Mouse (Mus musculus) kidney, adult 8-10 months (tissue): Measurements from ENCODE around the gene Fry.

Source experiments
- DNase-seq, 2 experiments: peaks; one replicate each; pipeline ENCODE4 v3.0.0; 2022

The Fry gene

GRCm38 (mm10) chr5:150345946-150346345 lies 227.5 kb downstream of the Fry start:
- no peak for DNase-seq

- no peak for DNase-seq
Observed at GRCm38 (mm10) chr5:150346378-150346777, 227.9 kb downstream of the Fry start.

GRCm38 (mm10) chr5:150347845-150348244 lies 229.4 kb downstream of the Fry start:
- DNase-seq, result no peak

GRCm38 (mm10) chr5:150348302-150348701 lies 229.9 kb downstream of the Fry start:
- DNase-seq, result no peak

GRCm38 (mm10) chr5:150351191-150351590 lies 232.7 kb downstream of the Fry start:
- no peak for DNase-seq

GRCm38 (mm10) chr5:150358671-150359070 lies 240.2 kb downstream of the Fry start:
- no peak for DNase-seq

GRCm38 (mm10) chr5:150362241-150362640 lies 243.8 kb downstream of the Fry start:
- DNase-seq, result no peak

- no peak for DNase-seq
Observed at GRCm38 (mm10) chr5:150364621-150365020, 246.2 kb downstream of the Fry start.

GRCm38 (mm10) chr5:150367027-150367426 lies 248.6 kb downstream of the Fry start:
- no peak for DNase-seq

GRCm38 (mm10) chr5:150370291-150370690 lies 251.8 kb downstream of the Fry start:
- no peak for DNase-seq

GRCm38 (mm10) chr5:150370895-150371294 lies 252.4 kb downstream of the Fry start:
- DNase-seq, result no peak

GRCm38 (mm10) chr5:150372956-150373355 lies 254.5 kb downstream of the Fry start:
- no peak for DNase-seq

- DNase-seq, result no peak
Observed at GRCm38 (mm10) chr5:150374778-150375559, 256.5 kb downstream of the Fry start.

GRCm38 (mm10) chr5:150378586-150378985 lies 260.1 kb downstream of the Fry start:
- no peak for DNase-seq

- no peak for DNase-seq
Observed at GRCm38 (mm10) chr5:150380767-150381166, 262.3 kb downstream of the Fry start.

GRCm38 (mm10) chr5:150382411-150382810 lies 264.0 kb downstream of the Fry start:
- DNase-seq, result no peak

GRCm38 (mm10) chr5:150384272-150385215 lies 266.1 kb downstream of the Fry start:
- no peak for DNase-seq

- no peak for DNase-seq
Observed at GRCm38 (mm10) chr5:150385224-150385623, 266.8 kb downstream of the Fry start.

- no peak for DNase-seq
Observed at GRCm38 (mm10) chr5:150388623-150389022, 270.2 kb downstream of the Fry start.

GRCm38 (mm10) chr5:150389589-150390377 lies 271.3 kb downstream of the Fry start:
- DNase-seq, result no peak

GRCm38 (mm10) chr5:150390422-150390821 lies 272.0 kb downstream of the Fry start:
- no peak for DNase-seq

GRCm38 (mm10) chr5:150394645-150395044 lies 276.2 kb downstream of the Fry start:
- DNase-seq, result no peak
